ENCODE assay signal across 1 mouse cellular context in the genomic region with DNA sequence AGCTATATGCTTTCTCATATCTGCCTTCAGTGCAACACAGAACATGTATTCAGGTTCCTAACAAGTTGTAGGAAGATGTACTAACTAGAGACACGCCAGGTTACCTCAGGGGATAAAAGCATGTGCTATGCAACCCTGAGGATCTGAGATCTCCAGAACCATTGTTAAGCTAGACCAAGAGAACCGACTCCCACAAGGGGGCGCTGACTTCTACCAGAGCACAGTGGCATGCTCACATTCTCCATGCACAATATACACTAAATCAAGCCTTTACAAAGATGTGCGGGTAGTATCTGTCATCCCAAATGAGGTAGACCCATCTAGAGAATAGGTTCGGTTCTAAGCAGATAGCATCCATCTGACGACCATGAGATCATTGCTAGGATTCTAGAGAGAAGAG. TPM values are rescaled to one million over a fixed set of nuclear protein-coding genes. Genes with fewer than 3 reads are reported as not detected.
"Had no signal": no experiment of that assay in that cellular context is flagged by ENCODE, and none has a peak within 500 bp of the region (broad histone marks: within the 10 kb centered on the region; RNA-seq: fewer than 3 reads in every experiment).

No protein-coding gene starts in this region.

RNA-seq across cellular contexts. Expression of gene Zfp811, which starts 47.0 kb away (rescaled TPM):
- polyA plus RNA-seq: small intestine, adult 2 months had no signal
